13 mouse cellular contexts compared by ENCODE assay signal in the genomic region with DNA sequence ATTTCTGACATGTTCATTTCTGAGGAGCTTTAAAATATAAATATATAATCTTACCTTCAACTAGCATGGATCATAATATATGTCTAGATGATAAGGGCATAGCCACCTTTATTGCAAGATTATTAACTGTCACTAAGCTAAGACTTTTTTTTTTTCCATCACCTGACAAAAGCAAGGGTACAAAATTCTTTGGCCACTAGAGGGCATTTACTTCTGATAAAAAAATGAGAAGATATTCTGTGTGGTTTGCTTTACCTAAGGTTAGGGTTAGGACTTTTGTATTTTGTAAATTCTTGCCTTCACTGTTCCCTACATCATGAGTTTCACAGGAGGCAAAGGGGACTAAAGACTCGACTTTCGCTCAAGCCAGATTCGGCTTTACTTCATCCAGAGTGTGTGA.
DNase-seq lines count a peak whose midpoint lies in the region; ATAC-seq and TF ChIP-seq lines count a peak whose summit lies in the region.
"Had no signal": no experiment of that assay in that cellular context is flagged by ENCODE, and none has a peak within 500 bp of the region (broad histone marks: within the 10 kb centered on the region; RNA-seq: fewer than 3 reads in every experiment).

No protein-coding gene starts in this region.

- no peak for TF ChIP-seq POLR2A in brain, embryonic 14.5 days (IDR thresholded peaks at IDR 0.05; ENCODE audit: borderline replicate concordance, extremely low read depth, insufficient read depth, insufficient read length, poor library complexity, severe bottlenecking)

- no peak for TF ChIP-seq EP300 in liver, postnatal 0 days (IDR thresholded peaks at IDR 0.05; ENCODE audit: low read depth)

- H3K27me3 ChIP-seq in hindbrain, embryonic 11.5 days (ENCODE audit: control insufficient read depth, insufficient read depth, low read length): no peaks in the 10 kb centered on the region
- no peaks in the 10 kb centered on the region for H3K27me3 ChIP-seq in hindbrain, embryonic 10.5 days (ENCODE audit: insufficient read depth, poor library complexity, severe bottlenecking)
- no peaks in the 10 kb centered on the region for H3K27me3 ChIP-seq in liver, postnatal 0 days (ENCODE audit: insufficient read depth, low read length)
- H3K27me3 ChIP-seq: hindbrain, embryonic 13.5 days had no signal

- no peaks in the 10 kb centered on the region for H3K4me1 ChIP-seq in hindbrain, embryonic 11.5 days (replicated peaks; ENCODE audit: control insufficient read depth, insufficient read depth, low read length)
- H3K4me1 ChIP-seq in hindbrain, embryonic 10.5 days (replicated peaks): no peaks in the 10 kb centered on the region
- H3K4me1 ChIP-seq in liver, postnatal 0 days (ENCODE audit: insufficient read depth): no peaks in the 10 kb centered on the region
- H3K4me1 ChIP-seq: heart, embryonic 10.5 days; hindbrain, embryonic 13.5 days had no signal

- 0 out of 2 replicates have a peak, but pooled peaks have one; percentile 10 for TF ChIP-seq CTCF in liver, postnatal 0 days (IDR thresholded peaks at IDR 0.05; ENCODE audit: low read depth)
- TF ChIP-seq CTCF in brain, embryonic 14.5 days (IDR thresholded peaks at IDR 0.05; ENCODE audit: borderline replicate concordance, extremely low read depth, insufficient read depth, insufficient read length): 0 out of 2 replicates have a peak, but pooled peaks have one; percentile 15

- H3K9ac ChIP-seq in hindbrain, embryonic 11.5 days (ENCODE audit: low read depth, low read length): no peak overlapping the region
- H3K9ac ChIP-seq in liver, postnatal 0 days (replicated peaks): no peak overlapping the region
- H3K9ac ChIP-seq: hindbrain, embryonic 13.5 days had no signal

- no peak for ATAC-seq in hindbrain, embryonic 11.5 days (ENCODE audit: low FRiP score)
- no peak for ATAC-seq in liver, postnatal 0 days

- H3K4me2 ChIP-seq in hindbrain, embryonic 11.5 days (replicated peaks; ENCODE audit: low read depth, low read length): no peak overlapping the region
- H3K4me2 ChIP-seq in liver, postnatal 0 days (ENCODE audit: low read depth, low read length): no peak overlapping the region
- H3K4me2 ChIP-seq: hindbrain, embryonic 13.5 days had no signal

- H3K9me3 ChIP-seq in hindbrain, embryonic 11.5 days (ENCODE audit: control insufficient read depth, low read length): no peaks in the 10 kb centered on the region
- H3K9me3 ChIP-seq in hindbrain, embryonic 10.5 days: no peaks in the 10 kb centered on the region
- H3K9me3 ChIP-seq in liver, postnatal 0 days (ENCODE audit: low read length): no peaks in the 10 kb centered on the region
- H3K9me3 ChIP-seq: heart, embryonic 10.5 days; hindbrain, embryonic 13.5 days had no signal

- no peak overlapping the region for H3K27ac ChIP-seq in hindbrain, embryonic 11.5 days (ENCODE audit: low read depth, low read length)
- H3K27ac ChIP-seq in hindbrain, embryonic 10.5 days: no peak overlapping the region
- H3K27ac ChIP-seq in liver, postnatal 0 days (ENCODE audit: low read depth): no peak overlapping the region
- H3K27ac ChIP-seq: heart, embryonic 10.5 days; hindbrain, embryonic 13.5 days had no signal

- peak; percentile 23 for DNase-seq in hindbrain, embryonic 11.5 days (ENCODE audit: low spot score)
- DNase-seq in hindbrain, embryonic 10.5 days (ENCODE audit: low spot score): no peak
- DNase-seq in liver, postnatal 0 days: no peak
- DNase-seq in liver (no peak), ES-CJ7 (ENCODE audit: low read depth, low spot score) (peak; percentile 21)
- peak; percentile 22 for DNase-seq in brain, embryonic 14.5 days (ENCODE audit: low read depth)
- no peak for DNase-seq in gastrocnemius, adult 18-20 months (ENCODE audit: low spot score)
- DNase-seq: adrenal gland, postnatal 14 days; cerebellum, adult 11 months; kidney, postnatal 10 days; thymus, postnatal 25 days had no signal

- no peak overlapping the region for H3K4me3 ChIP-seq in hindbrain, embryonic 11.5 days (ENCODE audit: low read depth, low read length)
- H3K4me3 ChIP-seq in hindbrain, embryonic 10.5 days: no peak overlapping the region
- H3K4me3 ChIP-seq in liver, postnatal 0 days (ENCODE audit: low read depth, low read length): no peak overlapping the region
- H3K4me3 ChIP-seq: heart, embryonic 10.5 days; hindbrain, embryonic 13.5 days had no signal

- no peaks in the 10 kb centered on the region for H3K36me3 ChIP-seq in hindbrain, embryonic 11.5 days (ENCODE audit: control insufficient read depth, insufficient read depth, low read length)
- H3K36me3 ChIP-seq in hindbrain, embryonic 10.5 days: no peaks in the 10 kb centered on the region
- no peaks in the 10 kb centered on the region for H3K36me3 ChIP-seq in liver, postnatal 0 days (replicated peaks; ENCODE audit: insufficient read depth, low read length)
- H3K36me3 ChIP-seq: heart, embryonic 10.5 days; hindbrain, embryonic 13.5 days had no signal

- WGBS in hindbrain, embryonic 11.5 days: 90% methylated on average over 3 of the region's 3 CpGs
- 85% methylated on average over 3 of the region's 3 CpGs for WGBS in hindbrain, embryonic 10.5 days
- WGBS in liver, postnatal 0 days (ENCODE audit: insufficient replicate concordance): 81% methylated on average over 3 of the region's 3 CpGs

Comparison
In these comparisons a context has a peak if more than half of its experiments do, and no peak if none do; other contexts are left out.
1. DNase-seq: peak in hindbrain, embryonic 11.5 days (single experiment), ES-CJ7 (single experiment) and brain, embryonic 14.5 days (single experiment); none in hindbrain, embryonic 10.5 days (single experiment), liver, postnatal 0 days (single experiment), liver (single experiment) and gastrocnemius, adult 18-20 months (single experiment).